Mouse (Mus musculus): ENCODE measurements around the gene Spred3. TPM values are rescaled to one million over a fixed set of nuclear protein-coding genes. Genes with fewer than 3 reads are reported as not detected.
"Not testable (repeated sequence)": the region's sequence is repeated elsewhere in the genome, so short reads cannot be mapped to it uniquely, and the experiment has no call there.

Spred3 gene
- 1.2 and 2.0 TPM in 2 replicates for polyA plus RNA-seq (2015; fragmentation: Nextera tagmentation; extraction: Ambion mirVana)

- Histone ChIP-seq H3K4me1 (ENCODE audit: control insufficient read depth, insufficient read depth, low read length) (peaks cover 20% of the 10 kb centered on the region), H3K36me3 (ENCODE audit: control insufficient read depth, insufficient read depth) (peaks cover 19% of the 10 kb centered on the region), H3K9ac (ENCODE audit: low read length) (peak within 1 kb of the TSS; percentile 72), H3K9me3 (replicated peaks; ENCODE audit: control insufficient read depth, low read length) (no peaks in the 10 kb centered on the region), H3K27ac (ENCODE audit: low read length) (peak within 1 kb of the TSS; percentile 72), H3K4me3 (ENCODE audit: low read length) (peak within 1 kb of the TSS; percentile 58), H3K4me2 (ENCODE audit: low read depth, low read length) (peak within 1 kb of the TSS; percentile 86), H3K27me3 (ENCODE audit: control insufficient read depth, insufficient read depth, low read length) (peaks cover 38% of the 10 kb centered on the region)
- ATAC-seq (replicated peaks; ENCODE audit: extremely low read depth, insufficient read depth, low FRiP score), result peak; percentile 53
- 2% methylated on average over 30 of the region's 30 CpGs for WGBS
Observed at GRCm38 (mm10) chr7:29170066-29170754, at the start of gene Spred3, which contains the start of gene Ggn. Gene Spred3 (minus strand): TSS chr7:29170411. Gene Ggn (plus strand): TSS chr7:29170210.

DNA sequence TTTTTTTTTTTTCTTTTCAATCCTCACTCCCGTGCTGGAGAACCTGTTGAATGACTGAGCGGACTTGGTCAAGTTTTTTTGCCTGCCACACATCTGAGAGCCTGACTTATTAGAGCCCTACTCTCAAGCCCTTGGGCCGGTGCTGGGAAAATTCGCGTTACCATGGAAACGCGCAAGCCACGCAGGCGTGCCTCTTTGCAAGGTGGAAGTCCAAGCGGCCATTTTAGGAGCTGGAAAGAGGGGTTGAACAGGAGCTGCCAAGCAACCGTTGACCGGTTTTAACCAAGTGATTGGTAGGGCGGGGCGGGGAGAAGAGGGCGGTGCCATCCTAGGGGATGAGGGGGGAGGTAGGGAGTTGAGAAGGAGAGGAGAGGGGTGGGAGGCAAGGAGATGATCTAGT lies 44.6 kb upstream of the Spred3 start:
- peaks cover 5% of the 10 kb centered on the region; the same call in 1 of the 2 replicates for H3K4me1 ChIP-seq (ENCODE audit: control insufficient read depth, insufficient read depth, low read length)
- H3K27ac ChIP-seq (ENCODE audit: low read length), result no peak overlapping the region
- no peak overlapping the region for H3K4me3 ChIP-seq (ENCODE audit: low read length)
- H3K27me3 ChIP-seq (ENCODE audit: control insufficient read depth, insufficient read depth, low read length), result peaks cover 3% of the 10 kb centered on the region; the same call in 1 of the 2 replicates
- H3K9ac ChIP-seq (ENCODE audit: low read length), result no peak overlapping the region
- H3K9me3 ChIP-seq (replicated peaks; ENCODE audit: control insufficient read depth, low read length), result peaks cover 20% of the 10 kb centered on the region
- ATAC-seq (replicated peaks; ENCODE audit: extremely low read depth, insufficient read depth, low FRiP score), result no peak
- no peak overlapping the region for H3K4me2 ChIP-seq (ENCODE audit: low read depth, low read length)
- 45% methylated on average over 15 of the region's 15 CpGs for WGBS
- no peaks in the 10 kb centered on the region for H3K36me3 ChIP-seq (ENCODE audit: control insufficient read depth, insufficient read depth)

GRCm38 (mm10) chr7:29214236-29214635 lies 44.0 kb upstream of the Spred3 start:
- Histone ChIP-seq H3K4me1 (ENCODE audit: control insufficient read depth, insufficient read depth, low read length) (peaks cover 5% of the 10 kb centered on the region; the same call in 1 of the 2 replicates), H3K4me2 (ENCODE audit: low read depth, low read length) (no peak overlapping the region), H3K4me3 (ENCODE audit: low read length) (no peak overlapping the region), H3K9me3 (replicated peaks; ENCODE audit: control insufficient read depth, low read length) (peaks cover 16% of the 10 kb centered on the region), H3K9ac (ENCODE audit: low read length) (no peak overlapping the region), H3K36me3 (ENCODE audit: control insufficient read depth, insufficient read depth) (no peaks in the 10 kb centered on the region), H3K27ac (ENCODE audit: low read length) (no peak overlapping the region), H3K27me3 (ENCODE audit: control insufficient read depth, insufficient read depth, low read length) (peaks cover 3% of the 10 kb centered on the region; the same call in 1 of the 2 replicates)
- ATAC-seq (replicated peaks; ENCODE audit: extremely low read depth, insufficient read depth, low FRiP score), result no peak
- 61% methylated on average over 2 of the region's 2 CpGs for WGBS

DNA sequence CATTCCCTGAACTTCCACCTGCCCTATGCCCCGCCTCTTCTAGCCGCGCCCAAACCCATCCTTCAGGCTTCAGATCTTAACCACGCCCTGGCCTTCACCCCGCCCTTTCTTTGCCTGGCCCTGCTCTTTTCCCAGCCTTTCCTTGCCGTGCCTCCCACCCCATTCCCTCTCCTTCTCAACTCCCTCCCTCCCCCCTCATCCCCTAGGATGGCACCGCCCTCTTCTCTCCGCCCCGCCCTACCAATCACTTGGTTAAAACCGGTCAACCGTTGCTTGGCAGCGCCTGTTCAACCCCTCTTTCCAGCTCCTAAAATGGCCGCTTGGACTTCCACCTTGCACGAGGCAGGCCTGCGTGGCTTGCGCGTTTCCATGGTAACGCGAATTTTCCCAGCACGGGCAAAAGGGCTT lies 43.5 kb upstream of the Spred3 start, which contains the start of gene Catsperg1:
Catsperg1 (minus strand) TSS at position 361 of the 408 bp plus-strand sequence.
- no peak within 1 kb of the TSS for H3K27ac ChIP-seq (ENCODE audit: low read length)
- WGBS, result 11% methylated on average over 20 of the region's 20 CpGs

GRCm38 (mm10) chr7:29212775-29213560 lies 42.8 kb upstream of the Spred3 start:
- H3K4me3 ChIP-seq (ENCODE audit: low read length); H3K4me2 ChIP-seq (ENCODE audit: low read depth, low read length): not testable (repeated sequence)

More for the DNA sequence above, 43.5 kb upstream of the Spred3 start, which contains the start of gene Catsperg1:
- no peak for ATAC-seq (replicated peaks; ENCODE audit: extremely low read depth, insufficient read depth, low FRiP score)
- H3K4me1 ChIP-seq (ENCODE audit: control insufficient read depth, insufficient read depth, low read length), result peaks cover 5% of the 10 kb centered on the region; the same call in 1 of the 2 replicates
- H3K36me3 ChIP-seq (ENCODE audit: control insufficient read depth, insufficient read depth), result no peaks in the 10 kb centered on the region
- peaks cover 12% of the 10 kb centered on the region for H3K9me3 ChIP-seq (replicated peaks; ENCODE audit: control insufficient read depth, low read length)
- no peak within 1 kb of the TSS for H3K4me3 ChIP-seq (ENCODE audit: low read length)
- peaks cover 3% of the 10 kb centered on the region; the same call in 1 of the 2 replicates for H3K27me3 ChIP-seq (ENCODE audit: control insufficient read depth, insufficient read depth, low read length)
- no peak within 1 kb of the TSS for H3K4me2 ChIP-seq (ENCODE audit: low read depth, low read length)
- H3K9ac ChIP-seq (ENCODE audit: low read length), result no peak within 1 kb of the TSS

GRCm38 (mm10) chr7:29212199-29212765 lies 42.1 kb upstream of the Spred3 start:
- H3K36me3 ChIP-seq (ENCODE audit: control insufficient read depth, insufficient read depth), result no peaks in the 10 kb centered on the region
- H3K4me2 ChIP-seq (ENCODE audit: low read depth, low read length), result peak overlapping the region; percentile 68
- no peak for ATAC-seq (replicated peaks; ENCODE audit: extremely low read depth, insufficient read depth, low FRiP score)
- no peak overlapping the region for H3K27ac ChIP-seq (ENCODE audit: low read length)
- H3K4me1 ChIP-seq (ENCODE audit: control insufficient read depth, insufficient read depth, low read length), result peaks cover 5% of the 10 kb centered on the region; the same call in 1 of the 2 replicates
- no peak overlapping the region for H3K9ac ChIP-seq (ENCODE audit: low read length)
- peak overlapping the region; percentile 61 for H3K4me3 ChIP-seq (ENCODE audit: low read length)
- 21% methylated on average over 26 of the region's 26 CpGs for WGBS
- H3K27me3 ChIP-seq (ENCODE audit: control insufficient read depth, insufficient read depth, low read length), result peaks cover 3% of the 10 kb centered on the region; the same call in 1 of the 2 replicates
- H3K9me3 ChIP-seq (replicated peaks; ENCODE audit: control insufficient read depth, low read length), result peaks cover 12% of the 10 kb centered on the region

More at GRCm38 (mm10) chr7:29212775-29213560, 42.8 kb upstream of the Spred3 start:
- not testable (repeated sequence) for H3K4me1 ChIP-seq (ENCODE audit: control insufficient read depth, insufficient read depth, low read length); H3K27ac ChIP-seq (ENCODE audit: low read length); ATAC-seq (replicated peaks; ENCODE audit: extremely low read depth, insufficient read depth, low FRiP score); H3K27me3 ChIP-seq (ENCODE audit: control insufficient read depth, insufficient read depth, low read length); H3K9ac ChIP-seq (ENCODE audit: low read length); H3K36me3 ChIP-seq (ENCODE audit: control insufficient read depth, insufficient read depth)
- 20% methylated on average over 40 of the region's 40 CpGs for WGBS
- H3K9me3 ChIP-seq (replicated peaks; ENCODE audit: control insufficient read depth, low read length), result peaks cover 12% of the 10 kb centered on the region

DNA sequence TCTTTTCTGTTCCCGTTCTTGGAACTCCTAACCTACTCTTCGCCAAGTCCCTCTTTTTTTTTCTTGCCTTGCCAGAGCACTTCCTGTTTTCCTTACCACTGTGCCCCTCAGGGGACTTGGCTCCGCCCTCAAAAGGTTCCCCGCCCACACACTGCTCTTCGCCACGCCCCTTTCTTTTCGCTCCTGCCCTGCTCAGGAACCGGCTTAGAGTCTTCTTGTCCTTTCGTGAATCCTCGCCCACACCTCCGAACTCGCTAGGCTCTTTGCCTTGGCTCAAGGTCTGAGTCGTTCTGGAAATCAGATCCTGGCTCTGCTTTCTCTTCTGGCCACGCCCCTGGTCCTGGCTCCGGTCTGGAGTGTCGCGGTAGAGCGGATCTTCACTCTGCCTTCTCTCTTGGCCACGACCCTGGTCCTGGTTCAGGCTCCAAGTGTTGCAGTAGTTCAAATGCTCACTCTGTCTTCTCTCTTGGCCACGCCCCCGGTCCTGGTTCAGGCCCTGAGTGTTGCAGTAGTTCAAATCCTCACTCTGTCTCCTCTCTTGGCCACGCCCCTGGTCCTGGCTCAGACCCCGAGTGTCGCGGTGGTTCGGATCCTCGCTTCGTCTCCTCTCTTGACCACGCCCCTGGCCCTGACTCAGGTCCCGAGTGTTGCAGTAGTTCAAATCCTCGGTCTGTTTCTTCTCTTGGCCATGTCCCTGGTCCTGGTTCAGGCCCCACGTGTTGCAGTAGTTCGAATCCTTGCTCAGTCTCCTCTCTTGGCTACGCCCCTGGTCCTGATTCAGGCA lies 41.4 kb upstream of the Spred3 start:
- peaks cover 3% of the 10 kb centered on the region; the same call in 1 of the 2 replicates for H3K27me3 ChIP-seq (ENCODE audit: control insufficient read depth, insufficient read depth, low read length)
- peak overlapping the region; percentile 68 for H3K4me2 ChIP-seq (ENCODE audit: low read depth, low read length)
- peak; percentile 84 for ATAC-seq (replicated peaks; ENCODE audit: extremely low read depth, insufficient read depth, low FRiP score)
- 4% methylated on average over 34 of the region's 34 CpGs for WGBS
- H3K4me3 ChIP-seq (ENCODE audit: low read length), result peak overlapping the region; percentile 61
- H3K27ac ChIP-seq (ENCODE audit: low read length), result peak overlapping the region; percentile 75
- peak overlapping the region; percentile 39 for H3K9ac ChIP-seq (ENCODE audit: low read length)
- no peaks in the 10 kb centered on the region for H3K36me3 ChIP-seq (ENCODE audit: control insufficient read depth, insufficient read depth)
- H3K4me1 ChIP-seq (ENCODE audit: control insufficient read depth, insufficient read depth, low read length), result peaks cover 5% of the 10 kb centered on the region; the same call in 1 of the 2 replicates
- H3K9me3 ChIP-seq (replicated peaks; ENCODE audit: control insufficient read depth, low read length), result peaks cover 12% of the 10 kb centered on the region

DNA sequence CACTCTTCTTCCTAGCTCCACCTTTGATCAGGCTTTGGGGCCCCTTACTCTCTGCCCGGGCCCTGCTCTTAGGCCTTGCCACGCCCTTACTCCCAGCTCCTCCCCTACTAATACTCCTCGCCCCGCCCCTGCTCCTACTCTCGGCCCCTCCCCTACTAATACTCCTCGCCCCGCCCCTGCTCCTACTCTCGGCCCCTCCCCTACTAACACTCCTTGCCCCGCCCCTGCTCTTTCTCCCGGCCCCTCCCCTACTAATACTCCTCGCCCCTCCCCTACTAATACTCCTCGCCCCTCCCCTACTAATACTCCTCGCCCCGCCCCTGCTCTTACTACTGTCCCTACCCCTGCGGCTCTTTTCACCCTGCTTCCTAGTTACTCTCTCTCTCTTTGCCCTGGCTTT lies 40.8 kb upstream of the Spred3 start:
- H3K4me1 ChIP-seq (ENCODE audit: control insufficient read depth, insufficient read depth, low read length); H3K36me3 ChIP-seq (ENCODE audit: control insufficient read depth, insufficient read depth); H3K27me3 ChIP-seq (ENCODE audit: control insufficient read depth, insufficient read depth, low read length): not testable (repeated sequence)
- Histone ChIP-seq H3K4me3 (ENCODE audit: low read length) (peak overlapping the region; percentile 61), H3K9ac (ENCODE audit: low read length) (peak overlapping the region; percentile 39), H3K4me2 (ENCODE audit: low read depth, low read length) (peak overlapping the region; percentile 68), H3K9me3 (replicated peaks; ENCODE audit: control insufficient read depth, low read length) (peaks cover 12% of the 10 kb centered on the region), H3K27ac (ENCODE audit: low read length) (peak overlapping the region; percentile 75)
- WGBS, result 20% methylated on average over 15 of the region's 15 CpGs
- peak; percentile 16; the same call in 1 of the 2 replicates for ATAC-seq (replicated peaks; ENCODE audit: extremely low read depth, insufficient read depth, low FRiP score)
